Mouse (Mus musculus): ENCODE measurements around the gene Gm17428.

GRCm38 (mm10) chr14:54978664-54979063 lies 1.9 kb downstream of the Gm17428 start:
- TF ChIP-seq CTCF (IDR thresholded peaks at IDR 0.05), result no peak
- TF ChIP-seq EP300 (IDR thresholded peaks at IDR 0.05), result no peak
